Mouse (Mus musculus): Measurements from ENCODE around the gene Usp18.

Gene Usp18

GRCm38 (mm10) chr6:121304630-121305029 is 58.9 kb downstream of the Usp18 start:
- DNase-seq, result no peak

DNA sequence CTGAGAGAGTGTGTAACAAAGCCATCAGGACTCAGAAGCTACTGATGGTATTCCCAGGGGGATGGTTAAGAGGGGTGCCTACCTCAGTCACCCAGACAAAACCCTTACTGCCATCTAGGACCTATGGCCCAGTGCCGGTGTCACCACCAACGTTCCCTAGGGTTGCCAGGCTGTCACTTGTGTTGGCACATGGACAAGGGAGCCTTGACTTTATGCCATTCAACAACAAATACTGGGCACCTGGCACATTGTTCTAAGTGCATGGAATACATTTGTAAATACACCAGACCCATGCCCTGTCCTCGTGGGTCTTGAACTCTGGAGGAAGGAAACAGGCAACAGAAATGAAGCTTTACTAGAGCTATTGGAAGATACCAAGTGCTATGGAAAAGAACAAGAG is 59.9 kb downstream of the Usp18 start:
- no peak for DNase-seq

DNA sequence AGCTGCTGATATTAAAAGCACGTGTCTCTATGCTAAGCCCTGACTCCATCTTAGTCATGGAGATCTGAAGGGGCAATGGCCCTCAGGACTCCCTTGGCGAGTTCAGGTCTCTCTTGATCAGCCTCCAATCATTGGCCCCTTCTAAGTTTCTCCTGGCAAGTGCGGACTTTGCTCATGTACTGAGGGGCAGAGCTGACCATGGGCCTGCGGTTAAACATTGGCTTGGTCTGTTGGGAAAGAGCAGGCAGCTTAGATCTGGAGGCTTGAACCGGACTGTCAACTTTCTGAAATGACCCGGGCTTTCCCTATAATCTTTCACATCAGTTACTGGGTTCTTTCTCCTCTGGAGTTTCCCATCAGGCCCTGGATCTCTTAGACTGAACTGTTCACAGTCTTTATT is 65.3 kb downstream of the Usp18 start:
- no peak for DNase-seq

DNA sequence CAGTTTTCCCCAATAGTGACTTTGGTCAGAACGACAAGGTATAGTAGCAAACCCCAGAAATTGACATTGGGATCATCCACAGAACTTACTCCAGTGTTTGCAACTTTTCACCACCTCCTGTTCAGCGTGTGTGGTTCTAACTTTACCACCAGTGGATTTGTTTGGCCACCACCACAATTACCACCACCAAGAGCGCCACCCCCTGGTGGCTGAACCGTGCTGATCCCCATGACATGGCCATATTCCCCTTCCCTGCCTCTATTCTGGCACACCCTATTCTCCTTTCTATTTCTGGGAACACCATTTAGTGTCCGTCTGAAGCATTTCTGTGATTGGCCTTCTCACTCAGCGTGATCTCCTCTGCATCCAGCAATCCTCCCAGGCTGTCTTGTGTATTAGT is 73.4 kb downstream of the Usp18 start:
- no peak for DNase-seq

All from cerebellum, adult 9-10 months (tissue).